In genomic region chr7:4921824-4922482, GRCm38 (mm10) we compare ENCODE assay signal across 8 mouse cellular contexts. TPM values are rescaled to one million over a fixed set of nuclear protein-coding genes. Genes with fewer than 3 reads are reported as not detected.
DNase-seq lines count a peak whose midpoint lies in the region; ATAC-seq and TF ChIP-seq lines count a peak whose summit lies in the region.

TSS of gene Nat14 (plus strand) at chr7:4922028.

- H3K9me3 ChIP-seq in limb, embryonic 12.5 days: no peaks in the 10 kb centered on the region

- H3K9ac ChIP-seq in limb, embryonic 12.5 days (replicated peaks): peak within 1 kb of the TSS; percentile 51

- WGBS in limb, embryonic 12.5 days: 33% methylated on average over 8 of the region's 8 CpGs

- no peaks in the 10 kb centered on the region for H3K36me3 ChIP-seq in testis, adult 2 months (ENCODE audit: control insufficient read depth, insufficient read depth, low read length)
- H3K36me3 ChIP-seq in limb, embryonic 12.5 days: peaks cover 47% of the 10 kb centered on the region

- no peak for ATAC-seq in limb, embryonic 12.5 days (ENCODE audit: insufficient number of reproducible peaks, insufficient read depth, low FRiP score, low TSS enrichment, low read depth)

- H3K27me3 ChIP-seq in testis, adult 2 months (ENCODE audit: control insufficient read depth, insufficient read depth, low read length): no peaks in the 10 kb centered on the region
- H3K27me3 ChIP-seq in limb, embryonic 12.5 days: no peaks in the 10 kb centered on the region

- H3K4me1 ChIP-seq in testis, adult 2 months (ENCODE audit: control insufficient read depth, insufficient read depth, low read length): peaks cover 46% of the 10 kb centered on the region
- peaks cover 67% of the 10 kb centered on the region for H3K4me1 ChIP-seq in limb, embryonic 12.5 days (replicated peaks)

- peak; percentile 54 for DNase-seq in cerebellum, adult 9-11 months
- DNase-seq in cerebellum, adult 8-10 months: no peak
- DNase-seq in testis, postnatal 10 days (ENCODE audit: low spot score): no peak
- DNase-seq in telencephalon, adult 2 months (ENCODE audit: low read depth, low spot score): peak; percentile 55
- DNase-seq in thymus, postnatal 10 days (ENCODE audit: low spot score in 2 of 2): no peak
- DNase-seq in kidney, postnatal 14 days: no peak

- H3K27ac ChIP-seq in testis, adult 2 months (ENCODE audit: control insufficient read depth, insufficient read depth, low read depth, low read length): peak within 1 kb of the TSS; percentile 94
- H3K27ac ChIP-seq in limb, embryonic 12.5 days: peak within 1 kb of the TSS; percentile 96

- TF ChIP-seq CTCF in testis, adult 2 months (IDR thresholded peaks at IDR 0.05; ENCODE audit: control insufficient read depth, insufficient read depth, insufficient replicate concordance, low read depth, low read length): no peak

- peak within 1 kb of the TSS; percentile 94 for H3K4me3 ChIP-seq in testis, adult 2 months (ENCODE audit: control insufficient read depth, low read depth, low read length)
- H3K4me3 ChIP-seq in limb, embryonic 12.5 days (replicated peaks): peak within 1 kb of the TSS; percentile 35

- no peak for TF ChIP-seq POLR2A in testis, adult 2 months (IDR thresholded peaks at IDR 0.05; ENCODE audit: control insufficient read depth, low read depth, low read length)

- H3K4me2 ChIP-seq in limb, embryonic 12.5 days: peak within 1 kb of the TSS; percentile 72

RNA-seq across cellular contexts. Expression of gene Nat14, which starts in this region (rescaled TPM):
- polyA plus RNA-seq in testis, adult 2 months (2012; rRNA removed): 3.7 and 4.8 TPM in 2 replicates
- polyA plus RNA-seq in limb, embryonic 12.5 days (2016; fragmentation: Nextera tagmentation; extraction: Ambion mirVana): 3.1 and 4.4 TPM in 2 replicates

Comparison
In these comparisons a context has a peak if more than half of its experiments do, and no peak if none do; other contexts are left out.
1. DNase-seq: peak in cerebellum, adult 9-11 months (single experiment) and telencephalon, adult 2 months (single experiment); none in cerebellum, adult 8-10 months (single experiment), testis, postnatal 10 days (single experiment), thymus, postnatal 10 days (0 of 2) and kidney, postnatal 14 days (single experiment).